Mouse (Mus musculus) liver, embryonic 13.5 days (tissue): ENCODE measurements at regions not wholly inside any gene's neighbourhood (a gene's known extent, or its start where the extent isn't known, plus 50 kb on each side); places are given as distances from the start of the nearest gene placed in this dataset.

Source experiments
- ATAC-seq: fragments of 200-750 bp; cut with Nextera tagmentation; 2 replicates; pipeline ENCODE4 v1.8.0; 2017; ENCODE audit warnings: low read depth, mild to moderate bottlenecking, moderate number of reproducible peaks, moderate library complexity
- DNase-seq: peaks from one replicate; pipeline ENCODE4 v3.0.0; 2022
- H3K27ac ChIP-seq: fragments of 300-500 bp; sonication (generic); 2 replicates; pipeline ENCODE4 v1.5.1; 2015; ENCODE audit warnings: moderate library complexity, mild to moderate bottlenecking, inconsistent platforms
- H3K27me3 ChIP-seq: fragments of 300-500 bp; sonication (generic); 2 replicates; pipeline ENCODE4 v1.6.1; 2015; ENCODE audit warnings: mild to moderate bottlenecking, inconsistent platforms
- H3K36me3 ChIP-seq: fragments of 300-500 bp; sonication (generic); 2 replicates; pipeline ENCODE4 v1.6.1; 2015; ENCODE audit warnings: mild to moderate bottlenecking, inconsistent platforms
- H3K4me1 ChIP-seq: fragments of 300-500 bp; sonication (generic); replicated peaks from 2 replicates; pipeline ENCODE4 v1.6.1; 2015; ENCODE audit warnings: inconsistent platforms
- H3K4me2 ChIP-seq: fragments of 300-500 bp; sonication (generic); 2 replicates; pipeline ENCODE4 v1.6.1; 2015; ENCODE audit warnings: inconsistent platforms, mild to moderate bottlenecking, moderate library complexity
- H3K4me3 ChIP-seq: fragments of 300-500 bp; sonication (generic); replicated peaks from 2 replicates; pipeline ENCODE4 v1.5.1; 2015; ENCODE audit warnings: mild to moderate bottlenecking, inconsistent platforms
- H3K9ac ChIP-seq: fragments of 300-500 bp; sonication (generic); 2 replicates; pipeline ENCODE4 v1.6.1; 2015; ENCODE audit warnings: mild to moderate bottlenecking, inconsistent platforms
- H3K9me3 ChIP-seq: fragments of 300-500 bp; sonication (generic); replicated peaks from 2 replicates; pipeline ENCODE4 v1.6.1; 2016; ENCODE audit warnings: inconsistent platforms
- WGBS: fragments of 180-500 bp; shearing (Covaris S2); methylation state at CpG from one replicate; pipeline ENCODE4 v1.1.7; 2015; ENCODE audit not compliant: insufficient replicate concordance; 5-methylcytosine and 5-hydroxymethylcytosine counted together

GRCm38 (mm10) chr1:185151130-185151799, 52.7 kb upstream of the Rab3gap2 start:
- WGBS = 54% methylated on average over 11 of the region's 11 CpGs
- H3K4me1 ChIP-seq = no peaks in the 10 kb centered on the region
- DNase-seq (no peak), ATAC-seq (no peak)
- H3K4me2 ChIP-seq = no peak overlapping the region
- H3K9ac ChIP-seq = no peak overlapping the region
- no peak overlapping the region for H3K27ac ChIP-seq
- no peaks in the 10 kb centered on the region for H3K27me3 ChIP-seq
- H3K36me3 ChIP-seq = no peaks in the 10 kb centered on the region
- H3K9me3 ChIP-seq = no peaks in the 10 kb centered on the region
- H3K4me3 ChIP-seq = no peak overlapping the region

- H3K36me3 ChIP-seq = no peaks in the 10 kb centered on the region
- H3K4me3 ChIP-seq = no peak overlapping the region
- 68% methylated on average over 15 of the region's 15 CpGs for WGBS
- no peaks in the 10 kb centered on the region for H3K27me3 ChIP-seq
- no peak overlapping the region for H3K4me2 ChIP-seq
- H3K9ac ChIP-seq = no peak overlapping the region
- ATAC-seq (no peak), DNase-seq (no peak)
- H3K27ac ChIP-seq = no peak overlapping the region
- no peaks in the 10 kb centered on the region for H3K4me1 ChIP-seq
- no peaks in the 10 kb centered on the region for H3K9me3 ChIP-seq
Observed at GRCm38 (mm10) chr1:185150431-185151129, 53.3 kb upstream of the Rab3gap2 start.

GRCm38 (mm10) chr1:185144791-185145190, 59.1 kb upstream of the Rab3gap2 start:
- Histone ChIP-seq H3K27ac (no peak overlapping the region), H3K9ac (no peak overlapping the region), H3K36me3 (no peaks in the 10 kb centered on the region), H3K4me3 (no peak overlapping the region), H3K4me1 (no peaks in the 10 kb centered on the region), H3K4me2 (no peak overlapping the region), H3K27me3 (no peaks in the 10 kb centered on the region), H3K9me3 (no peaks in the 10 kb centered on the region)
- ATAC-seq (no peak), DNase-seq (no peak)
- 76% methylated on average over 1 of the region's 1 CpGs for WGBS

GRCm38 (mm10) chr1:185144006-185144405, 59.9 kb upstream of the Rab3gap2 start:
- Histone ChIP-seq H3K9ac (no peak overlapping the region), H3K36me3 (no peaks in the 10 kb centered on the region), H3K9me3 (no peaks in the 10 kb centered on the region), H3K27ac (no peak overlapping the region), H3K27me3 (no peaks in the 10 kb centered on the region), H3K4me3 (no peak overlapping the region), H3K4me2 (no peak overlapping the region), H3K4me1 (no peaks in the 10 kb centered on the region)
- WGBS = 75% methylated on average over 15 of the region's 15 CpGs
- ATAC-seq = no peak
- no peak for DNase-seq

GRCm38 (mm10) chr1:185140317-185140716, 63.6 kb upstream of the Rab3gap2 start:
- no peaks in the 10 kb centered on the region for H3K36me3 ChIP-seq
- 56% methylated on average over 5 of the region's 5 CpGs for WGBS
- no peaks in the 10 kb centered on the region for H3K4me1 ChIP-seq
- no peak overlapping the region for H3K9ac ChIP-seq
- no peaks in the 10 kb centered on the region for H3K9me3 ChIP-seq
- no peak overlapping the region for H3K27ac ChIP-seq
- H3K4me2 ChIP-seq = no peak overlapping the region
- H3K27me3 ChIP-seq = no peaks in the 10 kb centered on the region
- ATAC-seq (no peak), DNase-seq (no peak)
- H3K4me3 ChIP-seq = no peak overlapping the region

GRCm38 (mm10) chr1:185128209-185128608, 75.7 kb upstream of the Rab3gap2 start:
- ATAC-seq (no peak), DNase-seq (no peak)
- Histone ChIP-seq H3K36me3 (no peaks in the 10 kb centered on the region), H3K9ac (no peak overlapping the region), H3K4me1 (no peaks in the 10 kb centered on the region), H3K27me3 (no peaks in the 10 kb centered on the region), H3K4me2 (no peak overlapping the region), H3K27ac (no peak overlapping the region), H3K9me3 (no peaks in the 10 kb centered on the region), H3K4me3 (no peak overlapping the region)
- WGBS = 55% methylated on average over 4 of the region's 4 CpGs

- Histone ChIP-seq H3K4me1 (no peaks in the 10 kb centered on the region), H3K9ac (no peak overlapping the region), H3K9me3 (no peaks in the 10 kb centered on the region), H3K4me2 (no peak overlapping the region), H3K36me3 (no peaks in the 10 kb centered on the region), H3K27me3 (no peaks in the 10 kb centered on the region), H3K27ac (no peak overlapping the region), H3K4me3 (no peak overlapping the region)
- WGBS = 62% methylated on average over 14 of the region's 14 CpGs
- ATAC-seq (no peak), DNase-seq (no peak)
Observed at GRCm38 (mm10) chr1:185125737-185126286, 78.1 kb upstream of the Rab3gap2 start.

GRCm38 (mm10) chr1:185121552-185121951, 82.4 kb upstream of the Rab3gap2 start:
- no peaks in the 10 kb centered on the region for H3K36me3 ChIP-seq
- H3K4me3 ChIP-seq = no peak overlapping the region
- H3K4me1 ChIP-seq = no peaks in the 10 kb centered on the region
- ATAC-seq (no peak), DNase-seq (no peak)
- H3K9ac ChIP-seq = no peak overlapping the region
- H3K27me3 ChIP-seq = no peaks in the 10 kb centered on the region
- H3K9me3 ChIP-seq = no peaks in the 10 kb centered on the region
- no peak overlapping the region for H3K4me2 ChIP-seq
- 49% methylated on average over 2 of the region's 2 CpGs for WGBS
- H3K27ac ChIP-seq = no peak overlapping the region

GRCm38 (mm10) chr1:185120416-185120815, 83.5 kb upstream of the Rab3gap2 start:
- Histone ChIP-seq H3K9ac (no peak overlapping the region), H3K4me1 (no peaks in the 10 kb centered on the region), H3K36me3 (no peaks in the 10 kb centered on the region), H3K27me3 (no peaks in the 10 kb centered on the region), H3K9me3 (no peaks in the 10 kb centered on the region), H3K4me3 (no peak overlapping the region), H3K4me2 (no peak overlapping the region), H3K27ac (no peak overlapping the region)
- no peak for ATAC-seq
- no peak for DNase-seq
- 17% methylated on average over 2 of the region's 2 CpGs for WGBS

GRCm38 (mm10) chr1:185117711-185118110, 86.2 kb upstream of the Rab3gap2 start:
- Histone ChIP-seq H3K9me3 (no peaks in the 10 kb centered on the region), H3K27me3 (no peaks in the 10 kb centered on the region), H3K36me3 (no peaks in the 10 kb centered on the region), H3K4me1 (no peaks in the 10 kb centered on the region), H3K9ac (no peak overlapping the region), H3K4me2 (no peak overlapping the region), H3K4me3 (no peak overlapping the region), H3K27ac (no peak overlapping the region)
- 47% methylated on average over 5 of the region's 5 CpGs for WGBS
- ATAC-seq (no peak), DNase-seq (no peak)

- Histone ChIP-seq H3K36me3 (no peaks in the 10 kb centered on the region), H3K4me3 (no peak overlapping the region), H3K9ac (no peak overlapping the region), H3K27me3 (no peaks in the 10 kb centered on the region), H3K27ac (no peak overlapping the region), H3K4me1 (no peaks in the 10 kb centered on the region), H3K9me3 (no peaks in the 10 kb centered on the region), H3K4me2 (no peak overlapping the region)
- ATAC-seq = no peak
- DNase-seq = no peak
- 63% methylated on average over 6 of the region's 6 CpGs for WGBS
Observed at GRCm38 (mm10) chr1:185113687-185114086, 90.2 kb upstream of the Rab3gap2 start.

GRCm38 (mm10) chr1:185112017-185112399, 91.9 kb upstream of the Rab3gap2 start:
- H3K4me1 ChIP-seq = no peaks in the 10 kb centered on the region
- no peaks in the 10 kb centered on the region for H3K27me3 ChIP-seq
- DNase-seq = no peak
- no peaks in the 10 kb centered on the region for H3K36me3 ChIP-seq
- no peak overlapping the region for H3K4me3 ChIP-seq
- H3K4me2 ChIP-seq = no peak overlapping the region
- WGBS = 67% methylated on average over 4 of the region's 4 CpGs
- no peak for ATAC-seq
- H3K9me3 ChIP-seq = no peaks in the 10 kb centered on the region
- H3K9ac ChIP-seq = no peak overlapping the region
- H3K27ac ChIP-seq = no peak overlapping the region
